Mouse (Mus musculus) erythroblast, embryonic 14.5 days (primary cell): Measurements from ENCODE around the gene Slc16a10. TPM values are rescaled to one million over a fixed set of nuclear protein-coding genes. Genes with fewer than 3 reads are reported as not detected.

Source experiments
- H3K27me3 ChIP-seq: 2 replicates; pipeline ENCODE4 v1.6.1; 2012; ENCODE audit warnings: inconsistent platforms; ENCODE audit not compliant: control insufficient read depth
- H3K36me3 ChIP-seq: 2 replicates; pipeline ENCODE4 v1.6.1; 2012; ENCODE audit warnings: mild to moderate bottlenecking, inconsistent platforms; ENCODE audit not compliant: control insufficient read depth
- H3K4me1 ChIP-seq: 2 replicates; pipeline ENCODE4 v1.6.1; 2012; ENCODE audit warnings: inconsistent platforms; ENCODE audit not compliant: control insufficient read depth
- H3K4me3 ChIP-seq: replicated peaks from 2 replicates; pipeline ENCODE3; 2012; ENCODE audit warnings: moderate library complexity, mild to moderate bottlenecking, inconsistent platforms
- H3K9me3 ChIP-seq: 2 replicates; pipeline ENCODE4 v1.6.1; 2012; ENCODE audit warnings: low read length, inconsistent platforms, mixed read lengths; ENCODE audit not compliant: control insufficient read depth
- GATA1 ChIP-seq: IDR thresholded peaks from 2 replicates; pipeline ENCODE4 v1.6.1; 2012; ENCODE audit warnings: low read length, inconsistent platforms, mixed read lengths
- TAL1 ChIP-seq: IDR thresholded peaks from 3 replicates; pipeline ENCODE4 v1.6.1; 2012; ENCODE audit warnings: low read length, inconsistent platforms, mixed read lengths
- polyA plus RNA-seq: library from polyadenylated mRNA; stranded (reverse); fragments of >175 nt; gene quantifications from 2 replicates; pipeline ENCODE4 v1.2.3, GENCODE M21; 2012

The Slc16a10 gene
- polyA plus RNA-seq, 1 experiment, result 11.1 TPM

GRCm38 (mm10) chr10:40067529-40067928 is 74.5 kb downstream of the Slc16a10 start:
- H3K27me3 ChIP-seq, result no peaks in the 10 kb centered on the region
- TF ChIP-seq TAL1 (no peak), GATA1 (no peak)
- H3K4me1 ChIP-seq, result peaks cover 6% of the 10 kb centered on the region
- peaks cover 92% of the 10 kb centered on the region for H3K36me3 ChIP-seq
- no peaks in the 10 kb centered on the region for H3K9me3 ChIP-seq
- H3K4me3 ChIP-seq, result no peak overlapping the region

- no peak for TF ChIP-seq TAL1
- TF ChIP-seq GATA1, result no peak
- H3K36me3 ChIP-seq, result peaks cover 91% of the 10 kb centered on the region
Observed at GRCm38 (mm10) chr10:40067071-40067470, 75.0 kb downstream of the Slc16a10 start.

GRCm38 (mm10) chr10:40065357-40065756 is 76.7 kb downstream of the Slc16a10 start:
- no peak for TF ChIP-seq TAL1
- no peak for TF ChIP-seq GATA1
- Histone ChIP-seq H3K4me1 (peaks cover 2% of the 10 kb centered on the region; the same call in 1 of the 2 replicates), H3K27me3 (no peaks in the 10 kb centered on the region), H3K4me3 (no peak overlapping the region), H3K36me3 (peaks cover 92% of the 10 kb centered on the region), H3K9me3 (no peaks in the 10 kb centered on the region)

More at GRCm38 (mm10) chr10:40067071-40067470, 75.0 kb downstream of the Slc16a10 start:
- H3K4me3 ChIP-seq, result no peak overlapping the region
- peaks cover 6% of the 10 kb centered on the region for H3K4me1 ChIP-seq
- no peaks in the 10 kb centered on the region for H3K27me3 ChIP-seq
- H3K9me3 ChIP-seq, result no peaks in the 10 kb centered on the region

- no peak for TF ChIP-seq TAL1
- TF ChIP-seq GATA1, result no peak
- Histone ChIP-seq H3K4me1 (no peaks in the 10 kb centered on the region), H3K36me3 (peaks cover 90% of the 10 kb centered on the region), H3K27me3 (no peaks in the 10 kb centered on the region), H3K4me3 (no peak overlapping the region), H3K9me3 (no peaks in the 10 kb centered on the region)
Observed at GRCm38 (mm10) chr10:40063291-40063890, 78.7 kb downstream of the Slc16a10 start.

GRCm38 (mm10) chr10:40062812-40063211 is 79.2 kb downstream of the Slc16a10 start:
- Histone ChIP-seq H3K4me3 (no peak overlapping the region), H3K9me3 (no peaks in the 10 kb centered on the region), H3K4me1 (no peaks in the 10 kb centered on the region), H3K36me3 (peaks cover 89% of the 10 kb centered on the region), H3K27me3 (no peaks in the 10 kb centered on the region)
- no peak for TF ChIP-seq GATA1

- peaks cover 91% of the 10 kb centered on the region for H3K36me3 ChIP-seq
- no peaks in the 10 kb centered on the region for H3K9me3 ChIP-seq
- no peak overlapping the region for H3K4me3 ChIP-seq
- TF ChIP-seq TAL1, result no peak
- TF ChIP-seq GATA1, result no peak
- no peaks in the 10 kb centered on the region for H3K27me3 ChIP-seq
- H3K4me1 ChIP-seq, result no peaks in the 10 kb centered on the region
Observed at GRCm38 (mm10) chr10:40061926-40062325, 80.1 kb downstream of the Slc16a10 start.

- H3K36me3 ChIP-seq, result peaks cover 91% of the 10 kb centered on the region
- TF ChIP-seq GATA1 (no peak), TAL1 (no peak)
Observed at GRCm38 (mm10) chr10:40058786-40059120, 83.3 kb downstream of the Slc16a10 start.

GRCm38 (mm10) chr10:40058062-40058785 is 83.8 kb downstream of the Slc16a10 start:
- H3K36me3 ChIP-seq, result peaks cover 93% of the 10 kb centered on the region
- H3K4me3 ChIP-seq, result no peak overlapping the region
- peaks cover 9% of the 10 kb centered on the region for H3K4me1 ChIP-seq
- no peaks in the 10 kb centered on the region for H3K9me3 ChIP-seq
- no peak for TF ChIP-seq TAL1
- no peak for TF ChIP-seq GATA1
- no peaks in the 10 kb centered on the region for H3K27me3 ChIP-seq

More at GRCm38 (mm10) chr10:40058786-40059120, 83.3 kb downstream of the Slc16a10 start:
- H3K27me3 ChIP-seq, result no peaks in the 10 kb centered on the region
- peaks cover 9% of the 10 kb centered on the region for H3K4me1 ChIP-seq
- H3K9me3 ChIP-seq, result no peaks in the 10 kb centered on the region
- H3K4me3 ChIP-seq, result no peak overlapping the region

- Histone ChIP-seq H3K4me3 (no peak overlapping the region), H3K4me1 (peaks cover 9% of the 10 kb centered on the region), H3K9me3 (no peaks in the 10 kb centered on the region), H3K36me3 (peaks cover 93% of the 10 kb centered on the region), H3K27me3 (no peaks in the 10 kb centered on the region)
- TF ChIP-seq GATA1, result no peak
- TF ChIP-seq TAL1, result no peak
Observed at GRCm38 (mm10) chr10:40057615-40058014, 84.4 kb downstream of the Slc16a10 start.
